Mouse (Mus musculus) heart, postnatal 14 days (tissue): ENCODE measurements around the gene Efcab12. TPM values are rescaled to one million over a fixed set of nuclear protein-coding genes. Genes with fewer than 3 reads are reported as not detected.

Source experiments
- DNase-seq, 2 experiments: peaks; one replicate each; pipeline ENCODE4 v3.0.0; 2021 to 2022
- intact Hi-C: fragments of 180-260 bp; cut with DNase I; formaldehyde crosslinking; loops from one replicate; pipeline ENCODE4 v1.15.1; 2025
- total RNA-seq, 2 experiments: library from RNA; stranded (reverse); gene quantifications; 2 replicates each; pipeline ENCODE4 v1.2.3; 2021

Gene Efcab12
- total RNA-seq, 2 experiments from 2014 or later = 0.56 to 0.76 TPM

GRCm38 (mm10) chr6:115804432-115805192 is 33.6 kb downstream of the Efcab12 start:
- DNase-seq = no peak
- intact Hi-C loops = loop anchor here (5.0 kb wide), 1 partner anchor 202 kb away; the partner anchor contains the start of gene Mkrn2

GRCm38 (mm10) chr6:115803541-115804382 is 34.5 kb downstream of the Efcab12 start:
- peak; percentile 65 to 82 for DNase-seq

GRCm38 (mm10) chr6:115801811-115802210 is 36.4 kb downstream of the Efcab12 start:
- intact Hi-C loops = loop anchor here (2.0 kb wide), 1 partner anchor 75 kb away; no protein-coding TSS in a partner anchor
- DNase-seq = no peak

More at GRCm38 (mm10) chr6:115803541-115804382, 34.5 kb downstream of the Efcab12 start:
- intact Hi-C loops = loop anchor here (2.0 kb wide), 1 partner anchor 77 kb away; no protein-coding TSS in a partner anchor

GRCm38 (mm10) chr6:115792691-115793215 is 45.5 kb downstream of the Efcab12 start:
- intact Hi-C loops = no loop called here

GRCm38 (mm10) chr6:115791842-115792686 is 46.1 kb downstream of the Efcab12 start:
- intact Hi-C loops = no loop called here
- peak; percentile 45 to 59 for DNase-seq

More at GRCm38 (mm10) chr6:115792691-115793215, 45.5 kb downstream of the Efcab12 start:
- peak; percentile 41 to 55 for DNase-seq

GRCm38 (mm10) chr6:115791016-115791415 is 47.2 kb downstream of the Efcab12 start:
- peak; percentile 34 to 47 for DNase-seq
- intact Hi-C loops = no loop called here

GRCm38 (mm10) chr6:115782781-115783180 is 55.4 kb downstream of the Efcab12 start:
- no peak for DNase-seq
- intact Hi-C loops = no loop called here

GRCm38 (mm10) chr6:115776363-115776762 is 61.8 kb downstream of the Efcab12 start:
- intact Hi-C loops = no loop called here
- peak in 1 of 2 experiments; percentile 15 for DNase-seq

- peak; percentile 27 to 47 for DNase-seq
- intact Hi-C loops = no loop called here
Measured at GRCm38 (mm10) chr6:115775838-115776237, 62.4 kb downstream of the Efcab12 start.

- peak; percentile 57 to 66 for DNase-seq
- intact Hi-C loops = no loop called here
Measured at GRCm38 (mm10) chr6:115774501-115774921, 63.7 kb downstream of the Efcab12 start, which contains the start of gene Cand2. Cand2 (plus strand) TSS chr6:115774538.

GRCm38 (mm10) chr6:115773966-115774413 is 64.2 kb downstream of the Efcab12 start:
- DNase-seq = peak in 1 of 2 experiments; percentile 40
- intact Hi-C loops = no loop called here

GRCm38 (mm10) chr6:115772604-115773003 is 65.6 kb downstream of the Efcab12 start:
- no peak for DNase-seq
- intact Hi-C loops = no loop called here

GRCm38 (mm10) chr6:115772201-115772600 is 66.0 kb downstream of the Efcab12 start:
- no peak for DNase-seq
- intact Hi-C loops = no loop called here

- no peak for DNase-seq
- intact Hi-C loops = no loop called here
Measured at GRCm38 (mm10) chr6:115770852-115771251, 67.4 kb downstream of the Efcab12 start.

- intact Hi-C loops = no loop called here
- no peak for DNase-seq
Measured at GRCm38 (mm10) chr6:115770059-115770670, 68.0 kb downstream of the Efcab12 start.

- intact Hi-C loops = loop anchor here (2.0 kb wide), 1 partner anchor 41 kb away; no protein-coding TSS in a partner anchor
- no peak for DNase-seq
Measured at GRCm38 (mm10) chr6:115768207-115768606, 70.0 kb downstream of the Efcab12 start.

- intact Hi-C loops = no loop called here
- no peak for DNase-seq
Measured at GRCm38 (mm10) chr6:115767357-115767756, 70.9 kb downstream of the Efcab12 start.

GRCm38 (mm10) chr6:115764179-115764578 is 74.0 kb downstream of the Efcab12 start:
- DNase-seq = peak; percentile 63 to 76

More at GRCm38 (mm10) chr6:115764179-115764578, 74.0 kb downstream of the Efcab12 start:
- intact Hi-C loops = no loop called here
